Mouse (Mus musculus): ENCODE data around the gene Krtap6-5. TPM values are rescaled to one million over a fixed set of nuclear protein-coding genes. Genes with fewer than 3 reads are reported as not detected.

The Krtap6-5 gene
- polyA plus RNA-seq, 1 experiment from 2014 or later = not detected

Other genes starting within 250 kb of the Krtap6-5 start
- gene Gm20741, start 235.7 kb downstream of the Krtap6-5 start, polyA plus RNA-seq (2014; fragmentation: Nextera tagmentation; extraction: Ambion mirVana) = not detected in 2 replicates
- gene Krtap15, start 227.7 kb downstream of the Krtap6-5 start, polyA plus RNA-seq (2014; fragmentation: Nextera tagmentation; extraction: Ambion mirVana) = not detected in 2 replicates
- gene Krtap14, start 221.7 kb downstream of the Krtap6-5 start, polyA plus RNA-seq (2014; fragmentation: Nextera tagmentation; extraction: Ambion mirVana) = not detected in 2 replicates
- not detected in 2 replicates for gene Krtap19-1, start 178.5 kb downstream of the Krtap6-5 start, polyA plus RNA-seq (2014; fragmentation: Nextera tagmentation; extraction: Ambion mirVana)
- not detected in 2 replicates for gene Krtap19-2, start 173.6 kb downstream of the Krtap6-5 start, polyA plus RNA-seq (2014; fragmentation: Nextera tagmentation; extraction: Ambion mirVana)
- not detected in 2 replicates for gene Krtap19-3, start 169.8 kb downstream of the Krtap6-5 start, polyA plus RNA-seq (2014; fragmentation: Nextera tagmentation; extraction: Ambion mirVana)
- gene Krtap19-4, start 162.8 kb downstream of the Krtap6-5 start, polyA plus RNA-seq (2014; fragmentation: Nextera tagmentation; extraction: Ambion mirVana) = not detected in 2 replicates
- not detected in 2 replicates for gene Krtap19-5, start 151.4 kb downstream of the Krtap6-5 start, polyA plus RNA-seq (2014; fragmentation: Nextera tagmentation; extraction: Ambion mirVana)
- gene Krtap19-9b, start 115.6 kb downstream of the Krtap6-5 start, polyA plus RNA-seq (2014; fragmentation: Nextera tagmentation; extraction: Ambion mirVana) = not detected in 2 replicates
- not detected in 2 replicates for gene Krtap16-3, start 85.0 kb downstream of the Krtap6-5 start, polyA plus RNA-seq (2014; fragmentation: Nextera tagmentation; extraction: Ambion mirVana)
- gene Krtap22-2, start 37.1 kb downstream of the Krtap6-5 start, polyA plus RNA-seq (2014; fragmentation: Nextera tagmentation; extraction: Ambion mirVana) = not detected in 2 replicates
- gene Gm10229, start 32.6 kb downstream of the Krtap6-5 start, polyA plus RNA-seq (2014; fragmentation: Nextera tagmentation; extraction: Ambion mirVana) = not detected in 2 replicates
- not detected in 2 replicates for gene Krtap6-1, start 16.2 kb downstream of the Krtap6-5 start, polyA plus RNA-seq (2014; fragmentation: Nextera tagmentation; extraction: Ambion mirVana)
- not detected in 2 replicates for gene Gm10228, start 6.4 kb downstream of the Krtap6-5 start, polyA plus RNA-seq (2014; fragmentation: Nextera tagmentation; extraction: Ambion mirVana)
- not detected in 2 replicates for gene 1110025L11Rik, start 16.1 kb upstream of the Krtap6-5 start, polyA plus RNA-seq (2014; fragmentation: Nextera tagmentation; extraction: Ambion mirVana)
- not detected in 2 replicates for gene Krtap6-3, start 36.1 kb upstream of the Krtap6-5 start, polyA plus RNA-seq (2014; fragmentation: Nextera tagmentation; extraction: Ambion mirVana)
- gene Gm6358, start 93.0 kb upstream of the Krtap6-5 start, polyA plus RNA-seq (2014; fragmentation: Nextera tagmentation; extraction: Ambion mirVana) = not detected in 2 replicates
- not detected in 2 replicates for gene Gm10061, start 103.2 kb upstream of the Krtap6-5 start, polyA plus RNA-seq (2014; fragmentation: Nextera tagmentation; extraction: Ambion mirVana)
- gene Gm9789, start 110.1 kb upstream of the Krtap6-5 start, polyA plus RNA-seq (2014; fragmentation: Nextera tagmentation; extraction: Ambion mirVana) = not detected in 2 replicates
- not detected in 2 replicates for gene Gm7735, start 121.6 kb upstream of the Krtap6-5 start, polyA plus RNA-seq (2014; fragmentation: Nextera tagmentation; extraction: Ambion mirVana)
- gene 1110057P08Rik, start 126.9 kb upstream of the Krtap6-5 start, polyA plus RNA-seq (2014; fragmentation: Nextera tagmentation; extraction: Ambion mirVana) = not detected in 2 replicates
- not detected in 2 replicates for gene Krtap20-2, start 158.0 kb upstream of the Krtap6-5 start, polyA plus RNA-seq (2014; fragmentation: Nextera tagmentation; extraction: Ambion mirVana)

Data from midbrain, embryonic 11.5 days (tissue).